Mouse (Mus musculus) liver, postnatal 0 days (tissue): ENCODE data around the gene Zfp128. TPM values are rescaled to one million over a fixed set of nuclear protein-coding genes. Genes with fewer than 3 reads are reported as not detected.

Experiments
- ATAC-seq: fragments of 200-750 bp; cut with Nextera tagmentation; 2 replicates; pipeline ENCODE4 v1.8.0; 2017; ENCODE audit warnings: mild to moderate bottlenecking, moderate library complexity
- DNase-seq: peaks from one replicate; pipeline ENCODE4 v3.0.0-alpha.2; 2016
- H3K27ac ChIP-seq: fragments of 300-500 bp; sonication (generic); 2 replicates; pipeline ENCODE4 v1.5.1; 2014; ENCODE audit warnings: antibody characterized with exemption, moderate library complexity, mild to moderate bottlenecking, low read depth
- H3K27me3 ChIP-seq: fragments of 300-500 bp; sonication (generic); 2 replicates; pipeline ENCODE4 v1.6.1; 2014; ENCODE audit warnings: low read length, control low read depth, mixed read lengths; ENCODE audit not compliant: insufficient read depth
- H3K36me3 ChIP-seq: fragments of 300-500 bp; sonication (generic); replicated peaks from 2 replicates; pipeline ENCODE4 v1.6.1; 2014; ENCODE audit warnings: mild to moderate bottlenecking, control low read depth, low read length, moderate library complexity, mixed read lengths; ENCODE audit not compliant: insufficient read depth
- H3K4me1 ChIP-seq: fragments of 300-500 bp; sonication (generic); 2 replicates; pipeline ENCODE4 v1.6.1; 2014; ENCODE audit warnings: antibody characterized with exemption, mild to moderate bottlenecking, control low read depth; ENCODE audit not compliant: insufficient read depth
- H3K4me2 ChIP-seq: fragments of 300-500 bp; sonication (generic); 2 replicates; pipeline ENCODE4 v1.6.1; 2014; ENCODE audit warnings: low read depth, mild to moderate bottlenecking, low read length, moderate library complexity, mixed read lengths
- H3K4me3 ChIP-seq: fragments of 300-500 bp; sonication (generic); 2 replicates; pipeline ENCODE4 v1.5.1; 2014; ENCODE audit warnings: low read depth, low read length
- H3K9ac ChIP-seq: fragments of 300-500 bp; sonication (generic); replicated peaks from 2 replicates; pipeline ENCODE4 v1.6.1; 2014; ENCODE audit warnings: mild to moderate bottlenecking, moderate library complexity
- H3K9me3 ChIP-seq: fragments of 300-500 bp; sonication (generic); 2 replicates; pipeline ENCODE4 v1.6.1; 2016; ENCODE audit warnings: mild to moderate bottlenecking, control low read depth, low read length, mixed read lengths
- CTCF ChIP-seq: sonication (generic); IDR thresholded peaks from 2 replicates; pipeline ENCODE4 v1.5.1; 2016; ENCODE audit warnings: antibody characterized with exemption, low read depth
- EP300 ChIP-seq: IDR thresholded peaks from 2 replicates; pipeline ENCODE4 v1.6.1; 2016; ENCODE audit warnings: antibody characterized with exemption, low read depth, mild to moderate bottlenecking
- WGBS: fragments of 180-500 bp; shearing (Covaris S2); extraction: QIAGEN DNeasy Blood & Tissue Kit; methylation state at CpG from one replicate; pipeline ENCODE4 v1.1.7; 2014; ENCODE audit not compliant: insufficient replicate concordance; 5-methylcytosine and 5-hydroxymethylcytosine counted together
- polyA plus RNA-seq: library from polyadenylated mRNA; unstranded; fragments of >200 nt; fragmentation: Nextera tagmentation; extraction: Ambion mirVana; gene quantifications from 2 replicates; pipeline ENCODE4 v1.2.1, GENCODE M21; 2015

Gene Zfp128
- polyA plus RNA-seq, result 0.61 and 0.65 TPM in 2 replicates

DNA sequence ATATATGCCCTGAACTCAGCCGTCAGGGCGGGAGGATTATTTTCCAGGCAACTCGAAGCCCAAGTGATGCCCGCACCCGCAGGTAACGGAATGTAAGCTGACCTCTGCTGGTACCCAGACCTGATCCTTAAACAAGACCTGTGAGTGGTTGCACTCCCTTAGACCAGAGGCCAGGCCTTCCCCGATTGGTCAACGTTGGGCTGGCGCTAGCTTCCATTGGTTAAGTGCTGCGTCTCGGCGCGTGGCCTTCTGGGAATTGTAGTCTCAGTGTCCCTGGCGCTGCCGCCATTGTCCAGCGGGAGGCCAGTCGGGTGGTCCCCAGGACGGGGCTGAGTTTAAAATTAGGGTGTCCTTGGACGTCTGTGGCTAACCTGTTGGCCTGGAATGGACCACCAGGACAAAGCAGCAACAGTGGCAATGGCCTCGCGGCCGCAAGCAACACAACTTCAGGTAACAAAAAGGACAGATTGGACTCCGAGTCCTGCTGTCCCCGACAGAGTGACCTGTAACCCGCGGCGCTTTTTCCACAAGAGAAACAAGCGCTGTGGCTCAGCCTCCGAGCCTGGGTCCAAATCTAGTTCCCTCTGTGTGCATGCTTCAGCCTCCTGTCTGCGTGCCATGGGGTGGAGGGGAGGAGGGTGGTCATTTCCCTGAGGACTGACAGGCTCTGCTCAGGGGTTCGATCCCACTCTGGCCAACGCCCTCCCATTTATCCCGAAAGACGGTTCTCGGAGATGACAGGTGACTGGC is at the start of gene Zfp128:
TSS of gene Zfp128 (plus strand) at position 267 of the 750 bp plus-strand sequence.
- ATAC-seq, result peak; percentile 100
- TF ChIP-seq EP300 (no peak), CTCF (peak; percentile 36)
- WGBS, result under 1% methylated on average over 35 of the region's 35 CpGs

DNA sequence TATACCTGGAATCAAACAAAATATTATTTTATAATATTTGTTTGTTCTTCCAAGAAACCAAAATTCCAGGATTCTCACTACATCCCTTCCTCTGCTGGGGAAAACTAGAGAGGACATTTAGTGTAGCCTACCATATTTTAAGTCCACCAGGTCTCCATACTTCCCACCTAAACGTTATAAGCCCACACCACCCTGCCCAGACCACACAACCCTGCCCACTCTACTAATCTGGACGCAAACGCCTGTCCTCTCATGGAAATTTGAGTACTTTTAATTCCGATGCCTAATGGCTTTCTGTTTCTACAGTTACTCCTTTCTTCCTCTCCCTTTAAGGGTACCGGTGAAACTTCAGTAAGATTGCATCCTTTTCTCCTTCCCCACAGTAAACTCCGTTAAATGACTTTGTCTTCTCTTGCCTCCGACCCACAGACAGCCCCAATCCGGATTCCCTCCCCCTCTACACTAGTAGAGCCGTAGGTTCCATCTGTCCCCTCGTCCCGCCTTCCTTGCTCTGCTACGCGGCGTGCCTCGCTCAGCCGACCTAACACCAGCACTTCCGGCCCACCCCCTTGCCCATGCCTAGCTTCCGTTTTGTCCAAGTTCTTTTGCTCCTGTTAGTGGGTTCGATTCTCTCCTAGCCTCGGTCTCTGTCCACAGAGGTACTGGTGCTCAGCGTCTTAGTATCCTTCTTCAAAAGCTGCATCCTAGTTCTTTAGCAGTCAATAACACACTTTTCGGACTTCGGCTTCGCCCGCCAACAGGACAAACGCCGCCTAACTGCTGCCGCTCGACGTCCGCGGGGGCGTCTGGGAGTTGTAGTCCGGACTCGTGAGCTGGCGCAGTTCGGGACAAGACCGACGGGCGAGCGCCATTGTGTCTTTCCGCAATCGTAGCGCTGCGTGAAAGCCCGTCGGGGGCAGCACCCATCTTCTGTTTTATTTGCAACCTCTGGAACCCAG is 46.5 kb upstream of the Zfp128 start, which contains the start of gene Zfp110:
TSS of gene Zfp110 (plus strand) at position 600 of the 959 bp plus-strand sequence.
- Histone ChIP-seq H3K4me2 (peak within 1 kb of the TSS; percentile 85), H3K4me3 (peak within 1 kb of the TSS; percentile 78), H3K9me3 (0 out of 2 replicates have a peak, but pooled peaks cover 6% of the 10 kb centered on the region), H3K36me3 (peaks cover 31% of the 10 kb centered on the region), H3K9ac (peak within 1 kb of the TSS; percentile 83), H3K27ac (peak within 1 kb of the TSS; percentile 89), H3K27me3 (no peaks in the 10 kb centered on the region), H3K4me1 (peaks cover 4% of the 10 kb centered on the region; the same call in 1 of the 2 replicates)
- ATAC-seq, result peak; percentile 98
- TF ChIP-seq CTCF (peak; percentile 29), EP300 (peak; percentile 20; the same call in 1 of the 2 replicates)
- peak; percentile 93 for DNase-seq
- 3% methylated on average over 47 of the region's 47 CpGs for WGBS

More for the DNA sequence above, at the start of gene Zfp128:
- H3K4me3 ChIP-seq, result peak within 1 kb of the TSS; percentile 75
- H3K4me1 ChIP-seq, result peaks cover 10% of the 10 kb centered on the region
- DNase-seq, result peak; percentile 93
- peak within 1 kb of the TSS; percentile 64 for H3K9ac ChIP-seq
- H3K27ac ChIP-seq, result 0 out of 2 replicates have a peak within 1 kb of the TSS, but pooled peaks have one; percentile 12
- H3K36me3 ChIP-seq, result peaks cover 11% of the 10 kb centered on the region; the same call in 1 of the 2 replicates
- peak within 1 kb of the TSS; percentile 90 for H3K4me2 ChIP-seq
- no peaks in the 10 kb centered on the region for H3K27me3 ChIP-seq
- H3K9me3 ChIP-seq, result no peaks in the 10 kb centered on the region

DNA sequence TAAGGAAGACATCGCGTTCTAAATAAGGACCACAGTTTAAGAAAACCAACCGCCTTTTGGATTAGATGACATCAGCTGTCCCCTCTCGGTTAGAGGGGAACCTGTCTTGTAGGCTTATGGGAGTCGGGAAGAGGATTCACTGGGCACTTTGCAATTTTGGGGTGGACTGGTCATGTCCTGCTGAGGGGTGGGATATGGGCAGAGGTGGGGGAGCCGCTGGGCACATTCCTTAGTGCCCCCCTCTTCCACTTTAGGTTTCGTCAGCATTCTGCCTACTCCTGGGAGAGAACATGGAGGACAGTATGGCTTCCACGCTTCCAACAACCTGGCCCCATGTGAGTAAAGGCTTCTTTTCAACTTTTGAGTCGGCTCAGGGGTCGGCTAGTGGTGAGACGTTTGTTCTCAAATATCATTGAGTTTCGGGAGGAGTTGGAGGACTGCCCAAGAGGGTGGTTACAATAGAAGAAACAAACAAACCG is 45.7 kb upstream of the Zfp128 start:
- peak; percentile 29 for ATAC-seq
- H3K9ac ChIP-seq, result peak overlapping the region; percentile 83
- H3K27ac ChIP-seq, result peak overlapping the region; percentile 89
- H3K4me3 ChIP-seq, result peak overlapping the region; percentile 78
- peak overlapping the region; percentile 85 for H3K4me2 ChIP-seq
- TF ChIP-seq EP300 (no peak), CTCF (no peak)
- no peaks in the 10 kb centered on the region for H3K27me3 ChIP-seq
- H3K4me1 ChIP-seq, result peaks cover 4% of the 10 kb centered on the region; the same call in 1 of the 2 replicates
- H3K36me3 ChIP-seq, result peaks cover 33% of the 10 kb centered on the region
- no peak for DNase-seq
- H3K9me3 ChIP-seq, result peaks cover 11% of the 10 kb centered on the region; the same call in 1 of the 2 replicates
- 32% methylated on average over 13 of the region's 13 CpGs for WGBS

DNA sequence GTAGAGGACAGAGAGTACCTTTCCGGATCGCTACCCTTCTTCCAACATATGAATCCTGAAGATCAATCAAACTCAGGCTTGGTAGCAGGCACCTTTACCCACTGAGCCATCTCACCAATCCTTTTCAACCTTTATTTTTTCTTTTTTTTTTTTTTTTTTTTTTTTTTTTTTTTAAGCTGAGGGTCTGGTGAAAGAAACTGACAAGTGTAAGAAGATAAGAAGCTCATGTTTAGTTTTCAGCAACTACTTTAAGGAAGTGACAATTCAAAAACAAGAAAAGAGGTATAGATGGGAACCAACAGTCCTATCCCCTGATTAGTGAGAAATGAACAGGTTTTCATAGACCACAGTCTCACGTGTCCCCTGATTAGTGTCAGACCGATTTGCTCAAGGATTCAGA is 45.2 kb upstream of the Zfp128 start:
- no peak for ATAC-seq
- no peaks in the 10 kb centered on the region for H3K27me3 ChIP-seq
- no peak overlapping the region for H3K27ac ChIP-seq
- no peak for DNase-seq
- H3K4me1 ChIP-seq, result peaks cover 4% of the 10 kb centered on the region; the same call in 1 of the 2 replicates
- peaks cover 38% of the 10 kb centered on the region for H3K36me3 ChIP-seq
- no peak overlapping the region for H3K9ac ChIP-seq
- 87% methylated on average over 4 of the region's 4 CpGs for WGBS
- TF ChIP-seq EP300 (no peak), CTCF (no peak)
- peak overlapping the region; percentile 78 for H3K4me3 ChIP-seq
- H3K4me2 ChIP-seq, result peak overlapping the region; percentile 85
- peaks cover 14% of the 10 kb centered on the region; the same call in 1 of the 2 replicates for H3K9me3 ChIP-seq

DNA sequence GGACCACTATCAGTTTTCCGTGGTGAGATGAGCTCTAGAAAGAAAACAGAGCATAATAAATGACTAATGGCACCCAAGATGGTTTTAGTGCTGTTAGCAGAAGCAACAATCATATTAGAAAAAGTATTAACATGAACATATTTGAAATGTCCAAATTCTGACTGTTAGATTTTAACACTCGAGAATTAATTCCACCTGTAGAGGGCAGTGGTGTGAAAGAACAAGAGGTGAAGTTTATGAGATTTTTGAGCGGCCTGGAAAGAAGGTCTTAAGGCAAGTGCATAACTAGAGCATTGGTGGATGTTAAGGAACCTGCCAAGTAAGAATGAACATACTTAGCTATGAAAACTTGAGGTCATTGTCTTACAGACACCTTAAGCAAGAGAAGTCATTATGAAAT is 6.7 kb upstream of the Zfp128 start:
- Histone ChIP-seq H3K36me3 (no peaks in the 10 kb centered on the region), H3K4me2 (no peak overlapping the region), H3K4me1 (no peaks in the 10 kb centered on the region), H3K27me3 (no peaks in the 10 kb centered on the region), H3K9ac (no peak overlapping the region), H3K9me3 (no peaks in the 10 kb centered on the region), H3K27ac (no peak overlapping the region), H3K4me3 (no peak overlapping the region)
- TF ChIP-seq CTCF (peak; percentile 59), EP300 (no peak)
- ATAC-seq (no peak), DNase-seq (no peak)
- WGBS, result 14% methylated on average over 3 of the region's 3 CpGs
